Mouse (Mus musculus): ENCODE measurements around the gene Brip1.

The Brip1 gene

DNA sequence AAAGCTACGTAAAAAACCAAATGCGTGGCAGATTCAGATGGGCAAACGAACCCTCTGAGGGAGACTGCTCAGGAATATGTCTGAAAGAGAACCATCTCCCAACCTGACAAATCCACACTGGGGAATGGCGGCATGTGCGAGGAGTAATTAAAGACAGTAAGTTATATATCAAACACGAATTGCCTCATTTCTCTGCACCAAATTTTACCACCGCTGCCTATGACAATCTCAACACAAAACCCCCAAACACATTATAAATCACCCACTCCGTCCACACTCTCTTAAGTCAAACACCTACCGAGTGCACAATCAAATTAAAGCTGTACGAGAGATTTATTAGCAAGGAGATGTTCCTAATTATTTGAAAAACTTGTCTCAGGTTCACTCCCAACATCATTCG lies 184.8 kb downstream of the Brip1 start:
- DNase-seq: no peak

DNA sequence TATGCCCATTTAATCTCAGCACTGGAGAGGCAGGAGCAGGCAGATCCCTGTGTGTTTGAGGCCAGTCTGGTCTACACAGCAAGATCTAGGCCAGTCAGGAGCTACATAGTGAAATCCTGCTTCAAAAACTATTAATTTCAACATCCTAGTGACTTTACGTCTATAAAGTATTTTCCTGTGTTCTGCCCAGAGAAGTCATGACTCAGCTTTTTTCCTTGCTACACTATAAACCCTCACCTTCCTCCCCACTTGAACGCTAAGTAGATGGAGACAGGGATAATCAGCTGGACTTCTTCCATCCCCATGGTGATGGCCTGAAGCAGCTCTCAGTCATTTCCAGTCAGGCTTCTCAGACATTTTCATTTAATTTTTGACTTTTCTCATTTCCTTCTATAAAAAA lies 187.9 kb downstream of the Brip1 start:
- DNase-seq: no peak

DNA sequence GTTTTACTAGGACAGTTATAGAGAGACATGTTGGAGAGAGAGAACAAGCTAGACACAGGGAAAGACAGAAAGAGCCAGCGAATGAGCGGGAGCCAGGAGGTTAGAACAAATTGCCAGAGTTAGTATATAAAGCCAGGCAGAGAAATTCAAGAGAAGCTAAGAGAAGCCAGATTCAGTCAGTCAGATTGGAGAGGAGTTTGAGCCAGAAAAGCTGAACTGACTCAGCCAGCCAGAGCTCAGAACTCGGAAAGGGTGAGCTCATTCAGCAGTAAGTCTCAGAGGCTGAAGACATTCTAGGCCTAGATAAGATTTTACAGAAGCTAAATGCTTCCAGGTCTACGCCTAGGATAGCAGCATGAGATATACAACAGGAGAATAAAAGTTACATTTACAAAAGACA lies 190.5 kb downstream of the Brip1 start:
- no peak for DNase-seq

DNA sequence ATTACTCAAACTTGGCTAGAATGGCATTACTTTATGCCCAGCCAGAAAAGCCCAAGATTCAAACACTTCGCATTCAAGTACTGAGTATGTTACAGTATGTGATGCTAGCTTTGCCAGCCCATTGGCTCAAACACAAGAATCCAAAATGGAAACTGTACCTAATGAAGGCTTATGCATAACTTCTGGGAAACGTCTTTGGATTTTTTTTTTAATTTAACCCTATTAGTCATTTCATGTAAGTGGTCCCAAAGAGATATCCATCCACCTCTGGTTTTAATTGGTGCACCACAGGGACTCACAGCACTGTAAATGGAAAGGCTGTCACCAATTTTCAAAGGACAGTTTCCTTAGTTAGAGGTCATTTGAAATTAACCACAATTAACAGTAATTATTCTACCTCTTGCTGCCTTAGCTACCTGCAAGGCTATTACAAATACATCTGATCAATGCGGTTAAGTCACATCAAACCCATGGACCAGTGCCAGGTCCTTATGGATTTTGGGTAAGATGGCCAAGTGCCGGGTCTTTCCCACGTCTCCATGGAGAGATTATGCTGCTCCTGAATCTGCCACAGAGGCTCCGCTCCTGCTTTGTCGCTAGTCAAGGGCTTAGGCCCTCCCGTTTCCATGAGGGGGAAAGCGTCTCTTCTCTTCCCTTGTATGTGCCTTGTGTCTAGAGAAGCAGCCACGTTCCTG lies 192.6 kb downstream of the Brip1 start:
- DNase-seq: no peak
